Mouse (Mus musculus) Patski (cell line): ENCODE data around the gene Cdk4. TPM values are rescaled to one million over a fixed set of nuclear protein-coding genes. Genes with fewer than 3 reads are reported as not detected.

Experiments used
- ATAC-seq: fragments of 100-300 bp; one replicate; pipeline ENCODE4 v1.8.0; 2021
- CTCF ChIA-PET: fragments of 350-600 bp; sonication (Branson Sonifier 250); formaldehyde crosslinking; loops from one replicate; lab custom pipeline; 2022; ENCODE audit warnings: inconsistent platforms; lab: Charles Lee
- POLR2A ChIA-PET: fragments of 350-600 bp; sonication (Branson Sonifier 250); formaldehyde crosslinking; loops from one replicate; lab custom pipeline; 2022; ENCODE audit warnings: antibody characterized with exemption, inconsistent platforms; lab: Charles Lee
- DNase-seq: peaks from one replicate; pipeline ENCODE4 v3.0.0-alpha.2; 2011; ENCODE audit warnings: low read depth, low spot score
- H3K27me3 ChIP-seq: fragments of 371-371 bp; one replicate; pipeline ENCODE4 v1.5.1; 2021
- CTCF ChIP-seq: fragments of 100-300 bp; IDR thresholded peaks from one replicate; pipeline ENCODE4 v1.5.1; 2021
- in situ Hi-C: fragments of 300-500 bp; cut with MboI; formaldehyde crosslinking; loops from 3 replicates; pipeline ENCODE4 v1.11.1; 2018; ENCODE audit warnings: low pct_unique_long_range_greater_than_20kb, mixed read lengths
- polyA plus RNA-seq: library from polyadenylated mRNA; unstranded; gene quantifications from one replicate; pipeline ENCODE4 v1.2.3, GENCODE M21; 2021

Cdk4 gene
- polyA plus RNA-seq, 1 experiment from 2014 or later: 669 TPM

DNA sequence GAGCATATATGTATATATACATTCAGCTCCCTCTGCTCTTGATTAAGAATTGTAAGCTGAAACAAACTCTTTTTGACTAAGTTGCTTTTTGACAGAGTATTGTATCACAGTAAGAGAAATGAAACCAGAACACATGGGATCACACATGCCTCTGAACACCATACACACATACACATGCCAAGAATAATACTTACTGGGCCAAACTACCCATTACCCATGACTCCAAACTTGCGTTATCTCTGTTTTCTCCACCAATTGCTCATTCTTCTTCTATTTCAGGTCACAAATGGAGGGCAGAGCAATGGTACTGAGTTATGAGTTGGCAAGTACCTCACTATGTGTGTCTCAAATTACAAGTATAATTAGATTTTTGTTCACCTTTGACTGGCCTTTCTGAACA, 10.6 kb downstream of the Cdk4 start:
- DNase-seq (no peak), ATAC-seq (no peak)
- POLR2A ChIA-PET: interaction anchor here (1.5 kb wide), 1 partner anchor 11 kb away, joined by 3 read pairs; the partner anchor contains the start of gene Cdk4
- CTCF ChIA-PET: interaction anchor here (0.9 kb wide), 1 partner anchor 11 kb away, joined by 3 read pairs; the partner anchor contains the start of gene Cdk4
- in situ Hi-C loops: loop anchor here (25.0 kb wide), 1 partner anchor 588 kb away; the partner anchor contains the start of genes Nab2 and Nemp1
- no peaks in the 10 kb centered on the region for H3K27me3 ChIP-seq
- no peak for TF ChIP-seq CTCF

DNA sequence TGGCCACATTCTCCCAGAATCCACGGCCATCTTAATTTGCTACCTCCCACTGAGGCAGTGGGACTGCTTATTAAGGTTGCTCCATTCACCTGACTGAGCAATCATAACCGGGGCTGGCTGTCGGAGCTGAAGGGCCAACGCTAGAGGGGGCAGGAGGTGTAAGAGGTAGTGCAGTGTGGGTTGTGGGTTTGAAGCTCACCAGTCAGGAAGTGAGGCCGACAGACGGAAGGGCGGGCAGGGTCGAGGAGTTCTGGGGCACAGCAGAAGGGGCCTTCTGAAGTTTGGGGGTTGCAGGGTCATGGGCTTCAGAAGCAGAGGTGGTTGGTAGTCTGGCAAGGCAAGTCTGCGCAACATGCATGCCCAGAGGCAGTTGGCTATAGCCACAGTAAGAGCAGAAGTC, 11.7 kb downstream of the Cdk4 start, which contains the start of gene Agap2:
Agap2 (plus strand) TSS at position 205 of the 400 bp plus-strand sequence.
- no peak for TF ChIP-seq CTCF
- peaks cover 6% of the 10 kb centered on the region for H3K27me3 ChIP-seq
- ATAC-seq (no peak), DNase-seq (no peak)
- CTCF ChIA-PET: no interaction called here
- in situ Hi-C loops: no loop called here
- POLR2A ChIA-PET: interaction anchor here (1.5 kb wide), 1 partner anchor 12 kb away, joined by 3 read pairs; the partner anchor contains the start of gene Cdk4

DNA sequence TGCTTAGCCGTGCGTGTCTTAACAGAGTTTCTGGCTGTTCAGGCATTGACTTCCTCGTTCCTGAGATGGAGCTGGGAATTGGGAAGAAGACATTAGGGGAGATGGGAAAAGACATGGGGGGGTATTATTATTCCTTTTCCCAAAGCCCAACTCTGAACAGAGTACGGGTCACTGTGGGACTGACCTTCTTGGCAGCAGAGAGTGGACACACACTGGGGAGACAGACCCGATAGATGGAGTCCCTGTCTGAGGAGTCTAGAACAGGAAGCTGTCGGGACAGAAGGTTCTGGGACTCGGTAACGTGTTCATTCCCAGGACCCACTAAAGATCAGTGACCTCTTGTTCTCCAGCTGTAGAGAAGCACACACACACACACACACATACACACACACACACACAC, 12.3 kb downstream of the Cdk4 start:
- DNase-seq: no peak
- no peak for ATAC-seq
- peaks cover 12% of the 10 kb centered on the region for H3K27me3 ChIP-seq
- ChIA-PET POLR2A (no interaction called here), CTCF (interaction anchor here (1.2 kb wide), 1 partner anchor 17 kb away, joined by 3 read pairs; no protein-coding TSS in a partner anchor)
- in situ Hi-C loops: no loop called here
- TF ChIP-seq CTCF: no peak

DNA sequence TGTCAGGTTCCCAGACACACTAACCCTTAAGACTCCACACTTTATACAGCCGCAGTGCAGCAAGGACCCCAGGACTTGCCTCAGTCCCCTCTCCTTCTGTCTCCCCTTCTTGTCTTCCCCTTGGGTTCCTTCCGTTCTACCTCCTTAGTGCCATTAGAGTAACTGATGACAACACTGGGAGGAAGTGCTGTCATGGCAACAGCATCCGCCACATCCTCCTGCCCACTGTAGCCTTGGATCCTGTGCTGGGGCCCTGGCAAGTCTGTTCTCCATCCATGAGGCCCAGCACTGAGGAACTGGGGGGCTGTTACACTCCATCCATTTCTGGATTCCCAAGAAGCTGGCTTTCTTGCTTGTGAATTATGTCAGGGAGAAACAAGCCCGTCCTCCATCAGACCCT, 12.7 kb downstream of the Cdk4 start:
- in situ Hi-C loops: no loop called here
- peaks cover 12% of the 10 kb centered on the region for H3K27me3 ChIP-seq
- ATAC-seq (no peak), DNase-seq (no peak)
- ChIA-PET POLR2A (no interaction called here), CTCF (interaction anchor here (1.0 to 1.2 kb wide), 2 partner anchors 17 to 95 kb away, joined by 3 read pairs; no protein-coding TSS in a partner anchor)
- no peak for TF ChIP-seq CTCF

DNA sequence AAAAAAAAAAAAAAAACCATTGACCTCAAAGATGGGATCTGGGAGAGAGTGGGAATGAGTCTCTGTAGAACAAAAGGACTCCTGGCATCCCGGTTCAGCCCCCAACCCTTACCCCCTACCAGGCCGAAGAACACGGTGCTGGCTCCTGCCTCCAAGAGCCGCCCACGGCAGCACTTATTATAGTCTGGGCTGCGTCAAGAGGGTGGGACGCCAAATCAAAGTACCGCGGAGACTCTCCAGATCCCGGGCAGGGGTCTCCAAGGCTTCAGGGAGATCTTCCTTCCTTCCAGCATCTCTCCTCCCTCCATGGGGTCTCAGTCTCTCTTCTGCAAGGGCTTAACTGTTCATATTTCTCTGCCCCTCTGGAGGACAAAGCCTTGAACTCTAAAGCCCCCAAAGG, 14.2 kb downstream of the Cdk4 start:
- no peak for DNase-seq
- POLR2A ChIA-PET: interaction anchor here (0.6 kb wide), 1 partner anchor 12 kb away, joined by 3 read pairs; no protein-coding TSS in a partner anchor
- H3K27me3 ChIP-seq: peaks cover 12% of the 10 kb centered on the region
- in situ Hi-C loops: no loop called here
- no peak for TF ChIP-seq CTCF
- no peak for ATAC-seq
- CTCF ChIA-PET: interaction anchor here (0.7 kb wide), 1 partner anchor 54 kb away, joined by 3 read pairs; no protein-coding TSS in a partner anchor

DNA sequence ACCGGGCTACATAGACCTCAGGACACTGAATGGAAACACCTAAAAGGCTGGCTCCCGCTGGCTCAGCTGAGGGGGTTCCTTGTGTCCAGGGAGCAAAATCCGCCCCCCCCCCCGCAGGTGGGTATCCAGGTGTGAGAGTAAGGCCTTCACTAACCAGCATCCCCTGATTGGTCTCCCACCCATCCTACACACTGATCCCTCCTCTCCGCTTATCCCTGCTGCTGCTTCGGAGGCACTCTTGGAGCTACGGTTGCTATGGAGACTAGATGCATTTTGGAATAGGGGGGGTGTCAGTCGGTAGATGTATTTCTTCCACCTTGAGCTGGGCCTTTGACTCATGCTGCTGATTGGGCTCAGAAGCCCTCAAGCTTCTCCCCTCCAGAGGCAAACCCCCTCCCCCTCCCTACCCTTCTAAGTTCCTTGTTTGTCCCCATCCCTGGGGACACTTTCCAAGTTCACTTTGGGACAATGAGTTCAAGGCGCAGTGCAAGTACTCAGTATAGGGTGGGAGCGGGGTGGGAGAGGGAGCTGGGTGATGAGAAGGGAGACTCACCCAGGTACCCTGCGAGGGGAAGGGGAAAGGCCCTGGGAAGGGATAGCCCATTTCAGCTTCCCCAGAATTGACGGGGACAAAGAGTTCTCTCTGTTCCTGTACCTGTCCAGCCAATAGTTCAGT, 14.8 kb downstream of the Cdk4 start:
- ChIA-PET CTCF (no interaction called here), POLR2A (interaction anchor here (0.6 to 0.7 kb wide), 2 partner anchors 13 to 122 kb away, joined by 3 to 4 read pairs; no protein-coding TSS in a partner anchor)
- peaks cover 12% of the 10 kb centered on the region for H3K27me3 ChIP-seq
- no peak for TF ChIP-seq CTCF
- in situ Hi-C loops: no loop called here
- DNase-seq (no peak), ATAC-seq (no peak)

DNA sequence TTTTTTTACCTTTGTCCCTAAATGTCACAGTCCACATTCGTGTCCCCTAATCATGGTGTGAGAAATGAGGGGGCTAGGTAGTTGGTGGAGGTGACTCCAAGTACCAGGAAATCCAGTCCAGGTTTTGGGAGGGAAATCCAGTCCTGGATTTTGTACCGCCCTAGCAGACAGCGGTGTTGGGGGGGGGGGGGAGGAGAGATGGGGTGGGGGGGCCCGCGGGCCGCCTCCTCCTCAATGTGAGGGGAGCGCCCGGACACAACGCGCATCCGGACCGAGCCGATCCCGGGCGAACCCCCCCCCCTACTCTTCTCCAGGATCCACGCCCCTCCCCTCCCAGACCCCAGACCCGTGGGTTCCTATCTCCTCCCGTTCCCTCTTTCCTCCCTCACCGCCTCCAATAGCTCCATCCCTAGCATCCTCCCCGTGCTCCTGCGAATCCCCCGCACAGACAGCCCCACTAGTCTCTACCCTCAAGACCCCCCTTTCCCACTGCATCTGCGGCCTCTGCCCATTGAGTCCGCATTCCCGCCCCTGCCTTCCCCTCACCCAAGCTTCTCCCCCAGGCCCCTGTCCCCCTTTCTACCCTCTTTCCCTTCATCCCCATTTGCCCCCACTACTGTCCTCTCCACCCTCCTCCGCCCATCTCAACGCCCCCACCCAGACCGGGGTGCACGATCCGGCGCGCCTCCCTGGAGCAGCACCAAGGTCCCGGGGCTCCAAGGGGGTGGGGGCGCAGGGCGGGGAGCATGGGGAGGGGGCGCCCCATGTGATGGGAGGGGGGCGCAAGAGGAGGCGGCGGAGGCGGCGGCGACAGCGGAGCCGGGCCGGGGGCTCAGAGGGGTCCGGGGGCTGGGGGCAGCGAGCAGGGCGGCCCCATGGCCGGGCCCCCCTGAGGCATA, 15.6 kb downstream of the Cdk4 start:
- no peak for ATAC-seq
- no peak for DNase-seq
- POLR2A ChIA-PET: interaction anchor here (0.7 to 0.8 kb wide), 2 partner anchors 8 to 122 kb away, joined by 4 read pairs; no protein-coding TSS in a partner anchor
- TF ChIP-seq CTCF: no peak
- in situ Hi-C loops: no loop called here
- CTCF ChIA-PET: no interaction called here
- peaks cover 12% of the 10 kb centered on the region for H3K27me3 ChIP-seq

DNA sequence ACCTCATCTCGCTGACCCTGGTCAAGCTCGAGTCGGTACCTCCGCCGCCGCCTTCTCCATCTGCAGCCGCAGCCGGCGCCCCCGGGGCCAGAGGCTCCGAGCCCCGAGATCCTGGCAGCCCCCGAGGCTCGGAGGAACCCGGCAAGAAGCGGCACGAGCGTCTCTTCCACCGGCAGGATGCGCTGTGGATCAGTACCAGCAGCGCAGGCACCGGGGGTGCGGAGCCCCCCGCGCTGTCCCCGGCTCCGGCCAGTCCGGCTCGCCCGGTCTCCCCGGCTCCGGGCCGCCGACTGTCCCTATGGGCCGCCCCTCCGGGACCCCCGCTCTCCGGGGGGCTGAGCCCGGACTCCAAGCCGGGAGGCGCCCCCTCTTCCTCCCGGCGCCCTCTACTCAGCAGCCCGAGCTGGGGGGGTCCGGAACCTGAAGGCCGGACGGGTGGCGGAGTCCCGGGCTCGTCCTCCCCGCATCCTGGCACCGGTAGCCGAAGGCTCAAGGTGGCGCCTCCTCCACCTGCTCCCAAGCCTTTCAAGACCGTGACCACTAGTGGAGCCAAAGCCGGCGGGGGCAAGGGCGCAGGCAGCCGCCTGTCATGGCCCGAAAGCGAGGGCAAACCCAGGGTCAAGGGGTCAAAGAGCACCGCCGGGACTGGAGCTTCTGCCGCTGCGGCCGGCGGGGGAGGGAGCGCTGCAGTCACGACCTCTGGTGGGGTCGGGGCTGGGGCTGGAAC, 16.5 kb downstream of the Cdk4 start:
- ATAC-seq: no peak
- no peak for DNase-seq
- POLR2A ChIA-PET: no interaction called here
- no peak for TF ChIP-seq CTCF
- in situ Hi-C loops: no loop called here
- peaks cover 12% of the 10 kb centered on the region for H3K27me3 ChIP-seq
- CTCF ChIA-PET: no interaction called here

DNA sequence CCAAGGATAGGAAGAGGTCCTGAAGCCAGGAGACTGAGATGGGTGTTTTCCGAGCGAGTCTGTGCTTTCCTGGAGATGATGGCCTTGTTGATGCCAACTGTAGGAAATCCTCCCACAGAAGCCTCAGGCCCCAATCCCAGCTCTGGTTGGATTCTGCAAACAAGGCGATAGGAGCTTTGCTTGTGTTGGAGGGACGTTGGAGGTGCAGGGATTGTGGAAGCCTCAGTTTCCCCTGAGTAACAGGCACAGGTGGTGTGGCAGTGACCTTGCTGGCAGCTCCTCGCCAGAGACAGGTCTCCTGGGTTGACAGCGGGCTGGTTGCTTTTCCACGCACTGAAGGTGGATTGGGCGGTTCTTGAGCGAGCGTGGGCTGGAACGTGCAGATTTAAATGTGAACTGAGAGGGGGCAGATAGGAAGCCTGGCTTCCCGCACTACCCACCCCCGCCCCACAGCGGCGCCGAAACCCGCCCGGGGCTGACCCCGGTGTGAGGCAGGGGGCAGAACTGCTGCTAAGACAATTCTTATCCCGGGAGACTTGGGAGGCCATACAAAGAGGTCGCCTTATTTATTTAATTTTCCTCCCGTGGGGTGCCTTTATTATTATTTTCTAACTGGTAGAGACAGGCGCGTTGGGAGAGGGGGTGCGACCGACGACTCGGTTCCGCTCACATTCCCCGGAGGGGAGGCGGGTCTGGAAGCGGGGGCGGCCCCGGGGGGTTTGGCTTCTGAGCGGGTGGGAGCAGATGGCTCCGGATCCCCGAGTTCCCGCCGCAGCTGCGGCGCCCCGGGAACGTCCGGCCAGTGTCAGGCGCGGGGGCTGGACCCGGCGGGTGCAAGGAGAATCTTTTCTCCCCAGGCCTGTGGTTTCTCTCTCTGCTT, 17.8 kb downstream of the Cdk4 start:
- ChIA-PET CTCF (interaction anchor here (0.9 kb wide), 1 partner anchor 13 kb away, joined by 3 read pairs; no protein-coding TSS in a partner anchor), POLR2A (no interaction called here)
- in situ Hi-C loops: no loop called here
- H3K27me3 ChIP-seq: peaks cover 12% of the 10 kb centered on the region
- no peak for ATAC-seq
- DNase-seq: no peak
- TF ChIP-seq CTCF: no peak
